Mouse (Mus musculus) embryonic facial prominence, embryonic 12.5 days (tissue): ENCODE measurements around the gene Mga. TPM values are rescaled to one million over a fixed set of nuclear protein-coding genes. Genes with fewer than 3 reads are reported as not detected.

Experiments
- ATAC-seq: fragments of 200-750 bp; cut with Nextera tagmentation; 2 replicates; pipeline ENCODE4 v1.8.0; 2017; ENCODE audit not compliant: insufficient number of reproducible peaks, insufficient read depth, low FRiP score, low TSS enrichment
- H3K27ac ChIP-seq: fragments of 300-500 bp; sonication (generic); 2 replicates; pipeline ENCODE4 v1.5.1; 2016; ENCODE audit warnings: mild to moderate bottlenecking
- H3K27me3 ChIP-seq: fragments of 300-500 bp; sonication (generic); 2 replicates; pipeline ENCODE4 v1.6.1; 2016; ENCODE audit warnings: mild to moderate bottlenecking, moderate library complexity
- H3K36me3 ChIP-seq: fragments of 300-500 bp; sonication (generic); 2 replicates; pipeline ENCODE4 v1.6.1; 2016; ENCODE audit warnings: mild to moderate bottlenecking
- H3K4me1 ChIP-seq: fragments of 300-500 bp; sonication (generic); 2 replicates; pipeline ENCODE4 v1.6.1; 2016
- H3K4me2 ChIP-seq: fragments of 300-500 bp; sonication (generic); replicated peaks from 2 replicates; pipeline ENCODE4 v1.6.1; 2016; ENCODE audit warnings: mild to moderate bottlenecking, moderate library complexity
- H3K4me3 ChIP-seq: fragments of 300-500 bp; sonication (generic); 2 replicates; pipeline ENCODE4 v1.5.1; 2016; ENCODE audit warnings: mild to moderate bottlenecking
- H3K9ac ChIP-seq: fragments of 300-500 bp; sonication (generic); 2 replicates; pipeline ENCODE4 v1.6.1; 2016; ENCODE audit warnings: mild to moderate bottlenecking, moderate library complexity
- H3K9me3 ChIP-seq: fragments of 300-500 bp; sonication (generic); 2 replicates; pipeline ENCODE4 v1.6.1; 2016; ENCODE audit warnings: mild to moderate bottlenecking, moderate library complexity
- WGBS: fragments of 180-500 bp; shearing (Covaris S2); methylation state at CpG from one replicate; pipeline ENCODE4 v1.1.7; 2016; 5-methylcytosine and 5-hydroxymethylcytosine counted together
- polyA plus RNA-seq: library from polyadenylated mRNA; unstranded; fragments of >200 nt; fragmentation: Nextera tagmentation; extraction: Ambion mirVana; gene quantifications from 2 replicates; pipeline ENCODE4 v1.2.1, GENCODE M21; 2016

The Mga gene
- 40.5 and 40.9 TPM in 2 replicates for polyA plus RNA-seq

DNA sequence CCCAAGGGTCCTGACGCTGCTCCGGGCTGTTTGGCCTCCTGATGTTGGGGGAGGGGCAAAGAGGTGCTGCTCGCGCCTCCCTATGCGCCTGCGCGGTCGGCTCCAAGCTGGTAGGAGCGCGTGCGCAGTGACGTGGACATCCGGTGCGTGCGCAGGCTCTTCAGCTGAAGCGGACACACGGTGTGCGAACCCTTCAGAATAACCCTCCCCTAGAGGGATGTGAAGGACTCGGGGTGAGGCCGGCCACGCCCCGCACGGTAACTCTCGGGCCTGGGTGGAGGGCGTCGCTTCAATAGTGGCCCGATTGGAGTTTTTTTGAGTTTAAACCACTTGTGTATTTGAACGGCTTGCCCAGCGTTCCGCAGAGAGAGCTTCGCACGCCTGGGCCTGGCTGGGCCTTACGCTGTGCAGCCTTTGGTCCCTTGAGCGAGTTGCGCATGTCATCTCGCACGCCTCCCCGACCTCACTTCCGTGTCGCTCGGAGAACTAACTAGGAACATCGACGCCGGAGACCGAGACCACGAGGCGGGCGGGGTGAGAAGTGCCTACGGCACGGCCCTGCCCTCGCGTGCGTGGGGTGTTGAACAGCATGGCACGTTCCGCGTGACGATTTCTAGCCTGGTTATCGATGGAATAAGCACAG, at the start of gene Mga:
Mga (plus strand) TSS at position 139 of the 643 bp plus-strand sequence.
- Histone ChIP-seq H3K36me3 (no peaks in the 10 kb centered on the region), H3K27me3 (no peaks in the 10 kb centered on the region)
- WGBS: under 1% methylated on average over 58 of the region's 58 CpGs

DNA sequence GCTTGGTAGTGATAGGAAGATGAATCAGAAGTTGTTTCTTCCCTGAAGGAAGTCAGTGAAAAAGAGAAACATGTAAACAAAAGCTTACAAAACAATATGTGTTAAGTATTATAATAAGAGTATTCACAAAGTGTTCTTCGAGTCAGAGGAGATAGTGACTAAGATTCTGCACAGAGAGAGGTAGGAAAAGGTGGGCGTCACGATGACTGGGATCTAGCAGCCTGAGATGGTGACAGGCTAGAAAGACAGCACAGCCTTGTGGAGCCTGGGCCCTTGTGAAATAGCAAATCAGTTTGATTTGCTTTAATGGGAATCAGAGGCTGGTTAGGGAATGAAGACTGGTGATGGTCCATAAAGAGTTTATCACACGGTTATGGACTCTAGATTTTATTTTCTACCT, 43.2 kb upstream of the Mga start:
- H3K27me3 ChIP-seq: no peaks in the 10 kb centered on the region
- 89% methylated on average over 4 of the region's 4 CpGs for WGBS
- ATAC-seq: no peak

More for the DNA sequence above, at the start of gene Mga:
- H3K9me3 ChIP-seq: no peaks in the 10 kb centered on the region
- H3K27ac ChIP-seq: peak within 1 kb of the TSS; percentile 84
- H3K4me3 ChIP-seq: peak within 1 kb of the TSS; percentile 49
- H3K4me2 ChIP-seq: peak within 1 kb of the TSS; percentile 79
- H3K4me1 ChIP-seq: peaks cover 9% of the 10 kb centered on the region
- H3K9ac ChIP-seq: peak within 1 kb of the TSS; percentile 45
- ATAC-seq: peak; percentile 96

DNA sequence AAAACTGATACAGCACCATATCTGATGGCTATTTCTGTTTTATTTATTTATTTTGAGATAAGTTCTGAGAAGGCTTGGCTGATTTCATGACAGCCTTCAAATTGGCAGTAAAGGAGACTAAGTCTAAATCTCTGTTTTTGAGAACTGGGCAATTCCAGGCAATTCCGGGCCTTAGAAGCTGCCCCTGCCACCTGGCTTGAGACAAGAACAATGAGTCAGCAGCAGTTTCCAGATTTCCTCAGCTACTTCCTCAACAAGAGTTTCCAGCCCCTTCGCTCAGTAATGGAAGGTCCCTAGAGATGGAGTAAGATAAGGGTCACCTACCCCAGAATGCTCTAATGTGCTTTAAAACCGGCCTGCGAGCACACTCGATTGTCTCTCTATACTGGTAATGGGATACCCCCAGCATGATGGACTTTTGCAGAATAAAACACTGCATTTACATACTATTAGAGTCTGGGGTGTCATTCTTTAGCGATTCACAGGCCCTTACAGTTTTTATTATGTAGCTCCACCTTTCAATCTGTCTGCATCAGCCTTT, 41.6 kb upstream of the Mga start:
- Histone ChIP-seq H3K27ac (no peak overlapping the region), H3K36me3 (no peaks in the 10 kb centered on the region), H3K27me3 (no peaks in the 10 kb centered on the region), H3K9me3 (no peaks in the 10 kb centered on the region), H3K9ac (no peak overlapping the region), H3K4me2 (no peak overlapping the region), H3K4me3 (no peak overlapping the region), H3K4me1 (no peaks in the 10 kb centered on the region)
- no peak for ATAC-seq
- WGBS: 60% methylated on average over 6 of the region's 6 CpGs

More for the DNA sequence above, 43.2 kb upstream of the Mga start:
- H3K27ac ChIP-seq: no peak overlapping the region
- no peaks in the 10 kb centered on the region for H3K36me3 ChIP-seq
- H3K9ac ChIP-seq: no peak overlapping the region
- H3K4me1 ChIP-seq: no peaks in the 10 kb centered on the region
- no peak overlapping the region for H3K4me3 ChIP-seq
- H3K9me3 ChIP-seq: no peaks in the 10 kb centered on the region
- no peak overlapping the region for H3K4me2 ChIP-seq

DNA sequence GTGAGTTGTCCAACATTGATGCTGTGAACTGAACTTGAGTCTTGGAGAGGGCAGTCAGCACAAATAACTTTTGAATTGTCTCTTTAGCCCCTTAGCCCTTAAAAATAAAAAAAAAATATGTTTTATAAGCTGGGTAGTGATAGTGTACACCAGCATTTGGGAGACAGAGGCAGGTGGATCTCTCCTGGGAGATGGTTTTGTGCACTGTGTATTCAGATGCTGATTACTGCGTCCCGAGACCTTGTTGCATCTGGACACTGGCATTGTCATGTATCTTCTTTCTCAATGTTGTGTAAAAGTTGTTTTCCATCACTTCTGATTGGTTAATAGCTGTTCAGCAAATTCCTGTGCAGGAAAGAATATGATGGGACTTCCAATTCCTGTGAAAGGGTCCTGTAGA, 39.7 kb upstream of the Mga start:
- WGBS: 79% methylated on average over 2 of the region's 2 CpGs

DNA sequence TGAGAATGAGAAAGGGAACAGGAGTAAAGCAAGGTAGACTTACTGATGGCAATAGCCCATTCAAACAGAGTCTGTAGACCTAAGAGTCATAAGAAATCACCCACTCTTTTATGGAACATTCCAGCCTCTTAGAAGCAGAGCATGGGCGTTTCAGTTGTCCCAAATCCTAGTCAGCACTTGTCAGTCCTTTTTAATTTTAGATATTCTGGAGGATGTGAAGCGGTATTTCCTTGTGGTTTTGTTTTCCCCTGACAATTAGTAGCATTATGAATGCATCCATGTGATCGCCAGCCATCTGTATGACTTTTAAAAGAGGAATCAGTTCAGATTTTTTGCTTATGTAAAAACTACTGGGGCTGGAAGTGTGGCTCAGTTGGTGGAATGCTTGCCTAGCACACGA, 32.5 kb upstream of the Mga start:
- H3K9me3 ChIP-seq: no peaks in the 10 kb centered on the region
- 68% methylated on average over 4 of the region's 4 CpGs for WGBS
- H3K4me2 ChIP-seq: no peak overlapping the region
- no peak overlapping the region for H3K9ac ChIP-seq
- ATAC-seq: no peak
- H3K27me3 ChIP-seq: no peaks in the 10 kb centered on the region
- H3K27ac ChIP-seq: no peak overlapping the region
- no peak overlapping the region for H3K4me3 ChIP-seq
- H3K4me1 ChIP-seq: no peaks in the 10 kb centered on the region
- no peaks in the 10 kb centered on the region for H3K36me3 ChIP-seq

More for the DNA sequence above, 39.7 kb upstream of the Mga start:
- no peaks in the 10 kb centered on the region for H3K9me3 ChIP-seq
- H3K4me3 ChIP-seq: no peak overlapping the region
- no peak overlapping the region for H3K27ac ChIP-seq
- H3K4me2 ChIP-seq: no peak overlapping the region
- H3K4me1 ChIP-seq: no peaks in the 10 kb centered on the region
- H3K27me3 ChIP-seq: no peaks in the 10 kb centered on the region
- no peaks in the 10 kb centered on the region for H3K36me3 ChIP-seq
- no peak overlapping the region for H3K9ac ChIP-seq
- no peak for ATAC-seq

DNA sequence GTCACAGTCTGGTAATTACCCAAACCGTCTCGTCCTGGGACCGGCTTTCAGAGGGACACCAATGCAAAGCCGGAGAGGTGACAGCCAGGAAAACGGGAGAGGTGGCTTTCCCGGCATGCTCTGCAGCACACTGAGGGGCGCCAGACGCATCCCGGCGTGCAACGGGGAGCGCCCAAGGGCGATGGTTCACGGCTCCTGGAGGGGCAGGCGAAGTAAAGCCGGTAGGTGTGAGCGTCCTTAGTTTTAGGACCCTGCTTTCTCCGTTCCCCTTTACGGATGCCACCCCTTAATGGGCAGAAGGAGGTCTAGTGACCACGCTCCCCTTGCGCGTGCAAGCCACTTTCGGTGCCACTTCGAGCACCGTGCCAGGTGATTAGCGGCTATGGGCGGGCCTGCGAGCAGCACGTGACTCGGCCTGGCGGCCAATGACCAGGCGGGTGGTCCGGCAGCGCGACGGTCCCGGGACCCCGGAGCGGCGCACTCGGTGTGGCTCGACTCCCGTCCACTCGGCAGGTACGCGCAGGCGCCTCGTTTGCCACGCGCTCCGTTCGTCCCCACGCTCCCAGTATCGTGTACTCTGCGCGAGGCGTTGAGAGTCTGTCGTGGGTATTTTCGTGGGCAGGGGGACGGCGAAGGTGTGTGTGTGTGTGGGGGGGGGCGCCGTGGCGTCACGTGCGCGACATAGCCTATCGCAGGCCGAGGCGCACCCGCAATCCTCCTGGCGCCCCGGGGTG, 24.5 kb upstream of the Mga start:
- Histone ChIP-seq H3K4me2 (peak overlapping the region; percentile 87), H3K27me3 (no peaks in the 10 kb centered on the region), H3K9ac (peak overlapping the region; percentile 62), H3K27ac (peak overlapping the region; percentile 72; the same call in 1 of the 2 replicates), H3K36me3 (no peaks in the 10 kb centered on the region), H3K4me3 (peak overlapping the region; percentile 53), H3K4me1 (no peaks in the 10 kb centered on the region), H3K9me3 (no peaks in the 10 kb centered on the region)
- 1% methylated on average over 73 of the region's 73 CpGs for WGBS
- ATAC-seq: peak; percentile 87

DNA sequence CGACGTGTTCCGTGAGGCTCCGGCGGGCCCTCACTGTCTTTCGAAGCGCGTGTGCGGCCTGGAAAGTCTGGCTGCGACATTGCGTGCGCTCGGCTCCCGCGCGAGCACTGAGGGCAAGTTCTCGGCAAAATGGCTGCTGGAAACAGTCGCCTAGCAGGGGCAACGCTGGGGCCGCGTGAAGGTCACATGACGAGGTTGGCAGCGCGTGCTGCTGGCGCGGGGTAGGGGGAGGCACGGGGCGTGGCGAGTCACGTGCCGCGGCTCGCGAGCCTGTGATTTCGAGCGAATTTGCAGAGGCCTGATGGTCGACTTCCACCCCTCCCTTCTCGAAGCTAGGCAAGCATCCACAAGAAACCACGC, 23.9 kb upstream of the Mga start:
- Histone ChIP-seq H3K9ac (peak overlapping the region; percentile 62), H3K27me3 (no peaks in the 10 kb centered on the region), H3K27ac (peak overlapping the region; percentile 72; the same call in 1 of the 2 replicates), H3K4me1 (no peaks in the 10 kb centered on the region), H3K9me3 (no peaks in the 10 kb centered on the region), H3K4me3 (peak overlapping the region; percentile 53), H3K36me3 (no peaks in the 10 kb centered on the region), H3K4me2 (peak overlapping the region; percentile 87)
- ATAC-seq: peak; percentile 88
- WGBS: under 1% methylated on average over 39 of the region's 39 CpGs

DNA sequence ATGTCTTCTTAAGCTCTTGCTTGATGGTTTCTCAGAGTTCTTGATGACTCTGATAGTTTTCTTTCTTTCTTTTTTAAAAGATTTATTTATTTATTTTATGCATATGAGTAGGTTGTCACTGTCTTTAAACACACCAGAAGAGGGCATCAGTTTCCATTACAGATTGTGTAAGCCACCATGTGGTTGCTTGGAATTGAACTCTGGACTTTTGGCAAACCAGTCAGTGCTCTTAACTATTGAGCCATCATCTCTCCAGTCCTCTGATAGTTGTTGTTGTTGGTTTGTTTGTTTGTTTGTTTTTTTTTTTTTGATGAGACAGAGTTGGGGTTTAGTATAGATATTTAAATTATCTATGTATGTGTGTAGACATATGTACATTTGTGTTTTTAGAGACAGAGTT, 21.0 kb upstream of the Mga start:
- Histone ChIP-seq H3K9me3 (no peaks in the 10 kb centered on the region), H3K4me1 (no peaks in the 10 kb centered on the region), H3K27ac (no peak overlapping the region), H3K9ac (no peak overlapping the region), H3K27me3 (no peaks in the 10 kb centered on the region), H3K36me3 (no peaks in the 10 kb centered on the region), H3K4me3 (no peak overlapping the region), H3K4me2 (no peak overlapping the region)
- ATAC-seq: no peak

DNA sequence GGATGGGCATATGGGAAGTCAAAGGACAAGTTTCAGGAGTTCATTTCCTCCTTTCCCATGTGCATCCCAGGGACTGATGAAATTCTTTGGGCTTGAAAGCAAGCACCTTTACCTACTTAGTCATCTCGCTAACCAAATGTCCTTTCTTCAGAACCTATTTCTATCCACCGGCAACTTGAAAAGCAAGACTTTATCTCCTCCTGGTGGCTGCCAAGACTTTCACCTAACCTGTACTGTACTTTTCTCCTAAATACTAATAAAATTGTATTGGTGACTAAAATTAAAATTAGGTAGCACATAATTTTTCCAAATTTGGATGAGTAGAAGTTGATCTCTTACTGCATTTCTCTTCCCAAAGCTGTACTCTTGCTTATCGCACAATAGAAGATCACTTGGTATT, 9.8 kb upstream of the Mga start:
- no peak overlapping the region for H3K27ac ChIP-seq
- H3K4me3 ChIP-seq: no peak overlapping the region
- no peaks in the 10 kb centered on the region for H3K4me1 ChIP-seq
- WGBS: 91% methylated on average over 3 of the region's 3 CpGs
- no peaks in the 10 kb centered on the region for H3K27me3 ChIP-seq
- no peak overlapping the region for H3K4me2 ChIP-seq
- ATAC-seq: no peak
- no peaks in the 10 kb centered on the region for H3K9me3 ChIP-seq
- H3K36me3 ChIP-seq: no peaks in the 10 kb centered on the region
- no peak overlapping the region for H3K9ac ChIP-seq

DNA sequence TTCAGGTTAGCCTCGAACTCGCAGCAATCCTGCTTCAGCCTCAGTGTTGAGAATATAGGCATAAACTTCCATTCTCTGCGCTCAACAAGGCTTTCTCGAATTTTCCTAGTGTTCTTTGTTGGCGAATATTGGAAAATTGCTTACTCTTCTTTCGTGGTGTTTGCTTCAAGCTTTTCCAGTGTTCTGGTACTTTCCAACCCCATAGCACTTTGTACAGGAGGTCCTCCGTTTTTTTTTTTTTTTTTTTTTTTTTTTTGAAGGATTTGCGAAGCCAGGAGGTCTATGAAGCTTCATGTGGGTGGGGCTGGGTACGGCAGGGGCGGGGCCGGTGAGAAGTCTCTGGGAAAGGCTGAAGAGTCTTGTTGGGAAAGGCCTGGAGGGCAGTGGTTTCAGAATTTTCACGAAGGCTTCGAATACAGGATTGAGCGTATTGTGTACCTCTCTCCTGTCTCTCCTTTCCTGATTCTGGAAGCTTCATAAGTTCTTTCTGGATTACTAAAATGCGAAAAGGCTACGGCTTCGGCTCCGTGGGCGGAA, 407 bp upstream of the Mga start:
- Histone ChIP-seq H3K4me2 (peak overlapping the region; percentile 79), H3K4me1 (peaks cover 9% of the 10 kb centered on the region), H3K9ac (no peak overlapping the region), H3K36me3 (no peaks in the 10 kb centered on the region), H3K4me3 (peak overlapping the region; percentile 49), H3K9me3 (no peaks in the 10 kb centered on the region), H3K27me3 (no peaks in the 10 kb centered on the region), H3K27ac (peak overlapping the region; percentile 84)
- 14% methylated on average over 19 of the region's 19 CpGs for WGBS
- peak; percentile 61 for ATAC-seq

DNA sequence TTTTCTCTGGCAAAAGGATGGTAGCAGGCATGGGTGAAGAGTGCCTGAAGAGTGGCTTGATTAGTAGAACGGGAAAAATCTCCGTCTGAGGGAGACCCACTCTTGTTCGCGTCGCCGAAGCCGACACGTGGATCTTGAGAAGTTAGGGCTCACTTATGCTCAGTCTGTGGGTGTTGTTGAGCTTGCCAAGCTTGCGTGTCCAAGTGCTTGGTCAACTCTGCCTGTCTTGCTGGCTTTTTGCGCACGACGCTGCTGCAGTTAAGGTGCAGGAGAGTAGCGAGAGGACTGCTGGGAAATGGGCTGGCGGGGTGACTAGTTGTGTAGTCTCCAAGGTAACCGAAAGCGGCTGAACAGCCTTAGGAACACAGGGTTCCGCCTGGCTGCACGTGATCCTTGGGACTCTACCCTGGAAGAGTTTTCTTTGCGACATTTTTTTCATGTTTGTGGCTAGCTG, 1.1 kb downstream of the Mga start:
- Histone ChIP-seq H3K4me2 (peak overlapping the region; percentile 79), H3K9me3 (no peaks in the 10 kb centered on the region), H3K36me3 (peaks cover 6% of the 10 kb centered on the region; the same call in 1 of the 2 replicates), H3K4me1 (peaks cover 9% of the 10 kb centered on the region), H3K4me3 (peak overlapping the region; percentile 49), H3K27me3 (no peaks in the 10 kb centered on the region), H3K9ac (peak overlapping the region; percentile 45), H3K27ac (no peak overlapping the region)
- no peak for ATAC-seq
- 14% methylated on average over 19 of the region's 19 CpGs for WGBS

DNA sequence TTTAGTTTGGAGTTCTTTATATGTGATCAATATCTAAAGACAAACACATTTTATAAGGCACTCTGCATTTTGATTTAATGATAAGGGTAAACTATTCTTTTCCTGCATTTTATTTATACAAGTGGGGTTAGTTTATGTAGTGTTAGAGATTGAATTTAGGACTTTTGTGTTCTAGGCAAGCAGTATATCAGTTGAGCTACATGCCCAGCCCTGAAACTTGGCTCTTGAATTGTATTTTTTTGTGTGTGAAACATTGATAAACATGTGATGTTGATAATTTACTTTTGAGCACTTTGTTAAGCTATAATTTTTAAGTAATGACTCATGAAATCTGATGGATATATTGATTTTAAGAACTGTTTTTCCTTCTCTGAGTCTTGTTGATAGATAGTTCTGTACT, 19.0 kb downstream of the Mga start:
- Histone ChIP-seq H3K9ac (no peak overlapping the region), H3K9me3 (no peaks in the 10 kb centered on the region), H3K4me2 (no peak overlapping the region), H3K27me3 (no peaks in the 10 kb centered on the region), H3K4me1 (no peaks in the 10 kb centered on the region), H3K4me3 (no peak overlapping the region), H3K36me3 (peaks cover 13% of the 10 kb centered on the region; the same call in 1 of the 2 replicates), H3K27ac (no peak overlapping the region)
- no peak for ATAC-seq
